Mouse (Mus musculus) right cerebral cortex, adult 2 months (tissue): Measurements from ENCODE around the gene Ccz1.

ENCODE experiments used
- DNase-seq, 2 experiments: peaks; one replicate each; pipeline ENCODE4 v3.0.0; 2021 to 2022; ENCODE audit warnings: low spot score in 2 of 2

The Ccz1 gene

GRCm38 (mm10) chr5:143994632-143995365 is 19.9 kb downstream of the Ccz1 start:
- no peak for DNase-seq

- DNase-seq, result no peak
Observed at GRCm38 (mm10) chr5:143993849-143994248, 20.8 kb downstream of the Ccz1 start.

GRCm38 (mm10) chr5:143993260-143993659 is 21.4 kb downstream of the Ccz1 start:
- no peak for DNase-seq

GRCm38 (mm10) chr5:143992661-143993060 is 22.0 kb downstream of the Ccz1 start:
- no peak for DNase-seq

- no peak for DNase-seq
Observed at GRCm38 (mm10) chr5:143990086-143990485, 24.6 kb downstream of the Ccz1 start.

- no peak for DNase-seq
Observed at GRCm38 (mm10) chr5:143989046-143989445, 25.6 kb downstream of the Ccz1 start.

- DNase-seq, result no peak
Observed at GRCm38 (mm10) chr5:143987596-143987995, 27.1 kb downstream of the Ccz1 start.

- DNase-seq, result no peak
Observed at GRCm38 (mm10) chr5:143985381-143985780, 29.3 kb downstream of the Ccz1 start.

- no peak for DNase-seq
Observed at GRCm38 (mm10) chr5:143982361-143982760, 32.3 kb downstream of the Ccz1 start.

GRCm38 (mm10) chr5:143980858-143981257 is 33.8 kb downstream of the Ccz1 start:
- no peak for DNase-seq

GRCm38 (mm10) chr5:143976726-143977431 is 37.8 kb downstream of the Ccz1 start:
- no peak for DNase-seq

GRCm38 (mm10) chr5:143976232-143976631 is 38.4 kb downstream of the Ccz1 start:
- DNase-seq, result no peak

- no peak for DNase-seq
Observed at GRCm38 (mm10) chr5:143975631-143975933, 39.1 kb downstream of the Ccz1 start.

GRCm38 (mm10) chr5:143974931-143975630 is 39.6 kb downstream of the Ccz1 start:
- DNase-seq, result peak; percentile 47 to 54

- no peak for DNase-seq
Observed at GRCm38 (mm10) chr5:143972628-143973027, 42.0 kb downstream of the Ccz1 start.

- no peak for DNase-seq
Observed at GRCm38 (mm10) chr5:143966671-143967070, 48.0 kb downstream of the Ccz1 start.

- no peak for DNase-seq
Observed at GRCm38 (mm10) chr5:143965586-143966345, 48.9 kb downstream of the Ccz1 start.

- no peak for DNase-seq
Observed at GRCm38 (mm10) chr5:143961176-143961575, 53.5 kb downstream of the Ccz1 start.

GRCm38 (mm10) chr5:143959551-143959950 is 55.1 kb downstream of the Ccz1 start:
- DNase-seq, result no peak

GRCm38 (mm10) chr5:143957101-143957500 is 57.6 kb downstream of the Ccz1 start:
- DNase-seq, result no peak

- DNase-seq, result no peak
Observed at GRCm38 (mm10) chr5:143950016-143950415, 64.7 kb downstream of the Ccz1 start.

- DNase-seq, result no peak
Observed at GRCm38 (mm10) chr5:143948361-143948760, 66.3 kb downstream of the Ccz1 start.
